Mouse (Mus musculus): ENCODE results near the gene Kif26b. TPM values are rescaled to one million over a fixed set of nuclear protein-coding genes. Genes with fewer than 3 reads are reported as not detected.

Kif26b gene
- total RNA-seq, 2 experiments from 2014 or later: 16.3 to 18.8 TPM

DNA sequence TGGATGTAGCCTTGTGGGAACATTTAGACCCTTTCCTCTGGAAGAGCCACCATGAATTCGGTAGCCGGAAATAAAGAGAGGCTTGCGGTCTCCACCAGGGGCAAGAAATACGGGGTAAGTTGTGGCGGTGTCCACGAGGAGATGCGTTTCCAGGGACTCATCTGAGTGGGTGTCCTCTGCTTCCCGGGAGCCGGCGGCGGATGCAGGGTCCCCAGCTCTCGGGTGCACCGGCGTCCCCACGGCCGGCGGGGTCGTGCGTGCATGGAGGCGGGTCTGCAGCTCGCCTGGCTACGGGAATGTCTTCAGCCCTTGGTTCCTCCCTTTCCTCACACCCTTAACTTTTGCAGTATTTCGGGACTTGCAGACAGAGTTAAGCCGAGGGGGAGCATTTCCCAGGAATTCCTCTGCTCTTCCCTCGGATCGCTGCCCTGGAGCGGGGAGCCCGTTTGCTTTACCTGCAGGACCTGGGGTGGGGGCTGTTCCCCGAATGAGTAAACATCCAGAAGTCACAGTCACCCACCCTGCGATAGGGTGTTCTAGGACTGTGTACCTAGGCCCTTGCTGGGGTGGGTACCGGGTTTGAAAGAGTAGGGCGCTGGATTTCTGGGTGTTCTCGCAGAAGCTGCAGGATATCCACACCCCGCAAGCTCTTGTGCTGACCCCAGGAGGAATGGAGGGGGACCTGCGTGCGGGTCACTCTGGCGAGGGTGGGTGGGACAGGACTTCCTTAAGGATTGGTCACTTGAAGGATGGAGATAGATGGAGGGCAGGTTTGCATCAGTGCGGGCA is 781 bp downstream of the Kif26b start:
- DNase-seq (ENCODE audit: extremely low spot score in 1 of 2, low spot score in 2 of 2): peak; percentile 17 to 53
- intact Hi-C loops (cut with DNase I): loop anchor here (2.0 to 5.0 kb wide), 5 partner anchors 159 to 703 kb away; no protein-coding TSS in a partner anchor

DNA sequence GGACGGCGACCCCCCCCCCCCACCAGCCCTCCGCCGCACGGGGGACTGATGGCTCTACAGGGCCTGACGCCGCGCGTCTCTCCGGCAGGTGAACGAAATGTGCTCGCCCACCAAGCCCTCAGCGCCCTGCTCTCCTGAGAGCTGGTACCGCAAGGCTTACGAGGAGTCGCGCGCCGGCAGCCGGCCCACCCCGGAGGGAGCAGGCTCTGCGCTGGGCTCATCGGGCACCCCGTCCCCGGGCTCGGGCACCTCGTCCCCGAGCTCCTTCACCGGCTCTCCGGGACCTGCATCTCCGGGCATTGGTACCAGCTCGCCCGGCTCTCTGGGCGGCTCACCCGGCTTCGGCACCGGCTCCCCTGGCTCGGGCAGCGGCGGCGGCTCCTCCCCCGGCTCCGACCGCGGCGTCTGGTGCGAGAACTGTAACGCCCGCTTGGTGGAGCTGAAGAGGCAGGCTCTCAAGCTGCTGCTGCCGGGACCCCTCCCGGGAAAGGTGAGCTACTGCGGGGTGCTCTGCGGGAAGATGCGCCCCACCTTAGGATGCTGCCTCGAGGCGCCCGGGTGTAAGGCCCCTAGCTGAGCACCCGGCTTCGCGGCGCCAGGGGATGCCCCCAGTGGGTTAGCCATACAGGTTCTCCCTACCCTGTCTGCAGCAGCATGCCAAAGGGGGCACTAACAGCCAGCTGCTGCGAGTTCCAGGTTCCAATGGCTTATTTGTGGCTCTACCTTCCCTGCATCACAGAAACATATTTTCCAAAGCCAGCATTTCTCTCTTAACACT is 1.6 kb downstream of the Kif26b start:
- intact Hi-C loops (cut with DNase I): loop anchor here (2.0 to 5.0 kb wide), 2 partner anchors 158 to 217 kb away; no protein-coding TSS in a partner anchor
- peak; percentile 74 to 87 for DNase-seq (ENCODE audit: extremely low spot score in 1 of 2, low spot score in 2 of 2)

DNA sequence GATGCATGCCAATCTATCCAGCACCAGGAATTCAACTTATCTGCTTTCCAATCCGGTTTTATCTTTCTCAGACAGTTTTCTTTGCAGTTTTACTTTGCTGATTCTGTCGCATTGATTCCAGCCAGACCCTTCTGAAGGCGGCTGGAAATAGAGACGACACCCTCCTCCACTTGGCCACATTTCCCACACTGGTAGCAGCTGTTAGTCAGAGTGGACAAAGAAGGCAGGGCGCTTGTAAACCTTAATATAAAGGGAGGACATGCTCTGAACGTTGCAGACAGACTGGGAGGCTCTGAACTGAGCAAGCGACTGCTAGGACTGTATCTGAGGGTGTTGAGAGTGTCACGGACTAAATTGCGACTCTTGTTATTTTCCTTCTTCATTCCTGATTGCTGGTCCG is 11.3 kb downstream of the Kif26b start:
- intact Hi-C loops (cut with DNase I): no loop called here
- DNase-seq (ENCODE audit: extremely low spot score in 1 of 2, low spot score in 2 of 2): no peak

DNA sequence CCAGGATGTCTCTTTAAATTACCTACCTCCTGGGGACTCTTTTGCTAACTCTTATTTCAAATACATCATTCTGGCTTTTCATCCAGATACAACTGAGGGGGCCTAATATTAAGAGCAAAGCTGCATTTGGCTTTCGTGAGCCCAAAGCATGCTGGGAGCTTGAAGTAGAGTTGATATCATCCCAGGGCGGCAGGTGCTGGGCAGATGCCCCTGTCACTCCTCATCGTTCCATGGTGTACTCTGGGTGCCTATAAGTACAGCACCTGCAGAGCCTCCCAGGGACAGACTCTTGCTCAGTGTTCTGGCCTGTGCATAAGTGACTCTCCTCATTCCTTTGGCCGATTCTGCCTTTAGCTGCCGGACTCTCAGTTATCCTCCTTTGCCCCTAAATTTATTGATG is 13.5 kb downstream of the Kif26b start:
- no peak for DNase-seq (ENCODE audit: extremely low spot score in 1 of 2, low spot score in 2 of 2)
- intact Hi-C loops (cut with DNase I): no loop called here

DNA sequence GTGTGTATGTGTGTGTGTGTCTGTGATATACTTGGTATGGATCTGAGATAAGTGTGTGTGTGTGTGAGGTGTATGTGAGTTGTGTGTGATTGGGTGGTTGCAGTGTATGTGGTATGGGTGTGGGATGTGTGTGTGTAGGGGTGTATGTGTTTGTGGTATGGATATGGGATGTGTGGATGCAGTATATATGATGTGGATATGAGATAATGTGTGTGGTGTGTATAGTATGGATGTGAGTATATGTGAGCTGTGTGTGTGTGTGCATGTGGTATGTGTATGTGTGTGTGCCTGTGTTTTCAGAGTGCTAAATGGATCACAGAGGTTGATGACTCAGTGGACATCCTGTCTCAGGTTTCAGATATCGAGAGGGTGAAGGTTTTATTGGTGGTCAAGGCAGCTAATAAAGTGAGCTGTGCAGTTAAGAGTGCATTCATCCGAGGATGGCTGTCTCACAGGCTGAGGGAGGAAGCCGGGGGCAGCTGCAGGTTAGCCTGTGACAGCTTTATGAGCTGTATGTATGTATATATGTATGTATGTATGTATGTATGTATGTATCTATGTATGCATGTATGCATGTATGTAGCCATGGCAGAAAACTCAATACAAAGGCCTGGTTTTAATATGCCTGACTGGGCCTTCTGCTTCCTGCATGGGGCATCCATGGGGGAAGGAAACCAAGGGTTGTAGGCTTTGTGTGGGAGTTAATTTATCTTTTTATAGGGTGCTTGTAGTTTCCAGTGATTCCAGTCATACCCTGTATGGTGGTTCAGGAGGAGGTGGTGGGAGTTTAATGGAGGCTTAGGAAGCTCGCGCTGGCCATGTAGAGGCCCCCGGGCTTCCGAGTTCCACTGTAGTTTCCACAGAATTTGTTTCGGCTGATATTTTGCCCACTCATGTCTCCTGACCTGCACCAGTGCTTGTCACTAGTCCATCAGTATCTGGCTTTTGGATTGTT is 14.3 kb downstream of the Kif26b start:
- intact Hi-C loops (cut with DNase I): no loop called here
- DNase-seq (ENCODE audit: extremely low spot score in 1 of 2, low spot score in 2 of 2): no peak

DNA sequence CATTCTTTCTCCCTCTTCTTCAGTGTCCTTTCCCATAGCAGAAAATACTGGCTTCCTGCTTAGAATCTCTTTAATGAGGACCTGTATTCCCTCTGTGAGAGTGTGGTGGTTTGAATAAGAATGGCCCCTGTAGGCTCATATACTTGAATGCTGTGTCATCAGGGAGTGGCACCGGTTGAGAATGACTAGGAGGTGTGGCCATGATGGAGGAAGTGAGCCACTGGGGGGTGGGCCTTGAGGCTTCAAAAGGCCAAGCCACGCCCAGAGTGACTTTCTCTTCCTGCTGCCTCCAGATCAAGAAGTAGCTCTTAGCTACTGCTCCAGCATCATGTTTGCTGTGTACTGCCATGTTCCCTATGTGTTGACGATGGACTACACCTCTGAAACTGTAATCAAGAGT is 15.7 kb downstream of the Kif26b start:
- intact Hi-C loops (cut with DNase I): no loop called here
- DNase-seq (ENCODE audit: extremely low spot score in 1 of 2, low spot score in 2 of 2): no peak

DNA sequence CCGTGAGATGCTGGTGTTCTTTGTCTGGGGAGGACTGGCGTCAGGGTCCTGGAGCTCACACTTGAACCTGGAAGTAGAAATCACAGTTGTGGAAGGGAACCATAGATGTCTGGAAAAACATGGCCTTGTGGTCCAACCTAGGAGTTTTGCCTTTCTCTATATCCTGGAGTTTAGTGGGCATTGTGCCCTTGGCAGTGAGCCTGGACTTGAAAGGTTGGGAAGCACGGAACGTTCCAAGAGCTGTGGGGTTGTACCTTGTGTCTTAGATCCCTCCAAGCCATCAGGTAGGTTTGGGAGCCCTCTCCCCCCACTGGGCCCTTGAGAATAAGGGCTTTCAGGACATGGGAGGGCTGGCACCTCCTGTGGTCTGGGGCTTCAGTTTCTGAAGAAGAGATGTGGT is 20.7 kb downstream of the Kif26b start:
- DNase-seq (ENCODE audit: extremely low spot score in 1 of 2, low spot score in 2 of 2): no peak
- intact Hi-C loops (cut with DNase I): no loop called here

DNA sequence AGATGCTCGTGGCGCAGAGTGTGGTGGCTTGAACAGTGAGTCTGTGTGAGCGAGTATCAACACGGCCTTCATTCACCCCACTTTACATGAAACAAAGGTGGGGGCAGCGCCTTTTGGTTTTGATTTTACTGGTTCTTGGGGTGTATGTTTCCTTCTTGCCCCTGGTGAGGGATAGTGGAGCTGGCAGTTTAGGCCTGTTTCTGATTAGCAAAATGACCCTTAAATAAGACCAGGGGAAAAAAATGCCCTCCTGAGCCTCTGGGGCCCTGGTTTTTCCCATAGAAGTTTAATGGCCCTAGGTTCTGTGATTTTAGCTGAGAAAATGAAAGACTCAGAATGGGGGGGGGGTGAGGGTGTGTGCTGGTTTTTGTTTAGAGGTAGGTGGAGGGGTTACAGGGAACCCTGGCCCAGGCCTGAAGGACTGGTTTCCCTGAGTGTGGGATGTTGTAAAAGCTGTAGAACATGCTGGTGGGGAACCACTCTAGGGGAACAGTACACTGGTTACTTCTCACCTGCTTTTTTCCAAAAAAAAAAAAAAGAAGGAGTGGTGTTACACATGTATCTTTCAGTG is 21.6 kb downstream of the Kif26b start:
- intact Hi-C loops (cut with DNase I): no loop called here
- no peak for DNase-seq (ENCODE audit: extremely low spot score in 1 of 2, low spot score in 2 of 2)

DNA sequence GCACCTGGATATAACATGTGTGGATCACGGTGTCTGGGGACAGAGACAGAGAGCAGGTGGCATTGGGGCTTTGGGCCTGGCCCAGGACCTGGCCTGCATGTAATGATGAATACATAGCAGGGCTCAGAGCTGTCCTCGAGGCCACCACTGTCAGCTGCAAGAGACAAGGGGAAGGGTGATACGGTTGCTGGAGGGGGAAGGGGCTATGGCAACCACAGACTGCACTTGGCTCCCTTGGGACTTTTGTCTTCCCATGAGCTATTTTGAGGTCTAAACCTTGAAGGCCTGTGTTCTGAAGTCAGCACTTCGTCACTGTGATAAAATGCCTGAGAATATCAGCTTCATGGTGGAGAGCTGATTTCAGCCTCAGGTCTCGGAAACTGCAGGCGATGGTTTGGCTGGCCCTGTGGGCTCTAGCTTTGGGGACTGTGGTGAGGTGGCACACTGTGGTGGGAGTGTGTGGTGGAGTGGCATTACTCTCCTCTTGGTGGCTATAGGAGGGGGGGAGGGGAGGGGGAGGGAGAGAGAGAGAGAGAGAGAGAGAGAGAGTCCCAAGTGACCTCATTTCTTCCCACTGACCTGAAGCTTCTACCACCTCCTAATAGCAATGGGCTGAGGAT is 23.5 kb downstream of the Kif26b start:
- intact Hi-C loops (cut with DNase I): no loop called here
- no peak for DNase-seq (ENCODE audit: extremely low spot score in 1 of 2, low spot score in 2 of 2)

DNA sequence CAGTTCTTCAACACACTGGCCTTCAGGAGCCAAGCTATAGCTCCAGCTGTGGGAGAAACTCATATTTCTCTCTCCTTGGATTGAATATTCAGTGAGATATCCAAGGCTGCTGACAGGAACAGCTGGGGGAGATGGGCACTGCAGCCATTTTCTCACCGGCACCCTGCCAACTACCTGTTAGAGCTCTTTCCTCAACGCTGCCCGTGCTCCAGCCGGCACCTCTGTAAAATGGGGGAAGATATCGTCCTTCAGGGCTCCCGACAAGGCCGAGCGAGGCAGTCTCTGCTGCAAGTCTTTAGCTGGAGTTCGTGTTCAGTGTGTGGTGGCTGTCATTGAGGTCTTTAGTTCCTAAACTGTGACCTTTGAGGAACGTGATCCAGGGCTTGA is 24.0 kb downstream of the Kif26b start:
- intact Hi-C loops (cut with DNase I): no loop called here
- DNase-seq (ENCODE audit: extremely low spot score in 1 of 2, low spot score in 2 of 2): no peak

DNA sequence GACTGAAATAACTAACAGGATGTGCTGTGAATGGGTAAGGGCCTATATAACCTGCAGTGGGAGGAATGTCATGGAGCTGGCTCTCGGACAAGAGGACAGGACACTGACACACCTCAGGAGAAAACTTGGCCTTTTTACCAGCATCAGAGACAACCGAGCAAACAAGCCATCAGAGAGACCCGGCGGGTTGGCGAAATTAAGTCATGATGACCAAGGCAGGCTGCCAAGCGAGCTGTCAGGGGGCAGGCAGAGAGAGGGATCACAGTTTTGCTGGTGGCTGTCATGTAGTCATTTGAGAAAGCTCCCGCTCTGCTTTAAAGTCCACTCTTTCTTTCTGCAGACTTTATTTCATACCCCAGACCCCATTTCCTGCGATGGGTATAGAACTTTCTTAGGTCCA is 27.3 kb downstream of the Kif26b start:
- no peak for DNase-seq (ENCODE audit: extremely low spot score in 1 of 2, low spot score in 2 of 2)
- intact Hi-C loops (cut with DNase I): no loop called here

DNA sequence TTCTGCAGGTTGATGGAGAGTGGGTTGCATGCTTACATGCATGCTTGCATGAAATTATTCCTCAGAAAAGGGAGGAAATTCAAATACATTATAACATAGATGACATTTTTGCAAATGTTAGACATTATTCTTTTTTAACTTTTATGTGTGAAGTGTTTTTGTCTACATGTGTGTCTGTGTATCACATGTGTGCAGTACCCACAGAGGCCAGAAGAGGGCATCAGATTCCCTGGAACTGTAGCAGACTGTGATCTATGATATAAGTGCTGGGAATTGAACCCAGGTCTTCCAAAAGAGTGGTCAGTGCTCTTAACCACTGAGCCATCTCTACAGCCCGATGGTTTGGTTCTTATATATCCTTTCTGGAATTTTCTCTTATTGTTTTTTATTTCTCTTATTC is 31.1 kb downstream of the Kif26b start:
- intact Hi-C loops (cut with DNase I): no loop called here

DNA sequence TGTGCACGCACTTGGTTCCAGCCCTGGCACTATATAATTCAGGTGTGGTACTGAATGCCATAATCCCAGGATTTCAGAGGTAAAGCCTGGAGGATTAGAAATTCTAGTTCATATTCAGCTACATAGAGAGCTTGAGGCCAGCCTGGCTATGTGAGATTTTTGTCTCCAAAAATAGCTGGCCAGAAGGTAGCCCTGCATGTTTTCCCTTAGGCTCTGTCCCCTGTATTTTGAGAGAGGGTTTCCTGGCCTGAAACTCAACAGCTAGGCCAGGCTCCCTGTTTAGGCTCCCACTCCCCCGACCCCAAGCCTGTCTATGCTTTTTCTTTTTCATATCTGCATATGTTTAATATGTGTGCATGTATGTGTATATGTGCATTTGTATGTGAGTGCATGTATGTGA is 34.9 kb downstream of the Kif26b start:
- no peak for DNase-seq (ENCODE audit: extremely low spot score in 1 of 2, low spot score in 2 of 2)

More for the DNA sequence above, 31.1 kb downstream of the Kif26b start:
- no peak for DNase-seq (ENCODE audit: extremely low spot score in 1 of 2, low spot score in 2 of 2)

DNA sequence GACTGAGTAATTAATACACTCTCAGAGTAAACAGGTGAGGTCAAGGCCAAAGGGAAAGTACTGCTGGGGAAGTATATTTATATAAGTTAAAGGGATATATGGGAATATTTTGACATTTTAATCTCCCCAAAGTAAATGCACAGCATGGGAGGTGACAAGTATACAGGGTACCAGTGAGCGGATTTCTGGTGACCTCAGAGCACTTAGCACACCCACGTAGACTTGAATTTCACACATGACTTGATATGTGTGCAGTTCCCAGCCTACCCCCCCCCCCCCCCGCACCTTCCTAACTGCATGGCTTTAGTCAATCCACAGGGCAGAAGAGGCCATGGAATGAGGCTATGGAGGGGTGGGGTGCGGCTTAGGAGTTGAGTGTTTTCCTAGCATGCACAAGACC is 35.9 kb downstream of the Kif26b start:
- intact Hi-C loops (cut with DNase I): no loop called here
- DNase-seq (ENCODE audit: extremely low spot score in 1 of 2, low spot score in 2 of 2): no peak

More for the DNA sequence above, 34.9 kb downstream of the Kif26b start:
- intact Hi-C loops (cut with DNase I): no loop called here

DNA sequence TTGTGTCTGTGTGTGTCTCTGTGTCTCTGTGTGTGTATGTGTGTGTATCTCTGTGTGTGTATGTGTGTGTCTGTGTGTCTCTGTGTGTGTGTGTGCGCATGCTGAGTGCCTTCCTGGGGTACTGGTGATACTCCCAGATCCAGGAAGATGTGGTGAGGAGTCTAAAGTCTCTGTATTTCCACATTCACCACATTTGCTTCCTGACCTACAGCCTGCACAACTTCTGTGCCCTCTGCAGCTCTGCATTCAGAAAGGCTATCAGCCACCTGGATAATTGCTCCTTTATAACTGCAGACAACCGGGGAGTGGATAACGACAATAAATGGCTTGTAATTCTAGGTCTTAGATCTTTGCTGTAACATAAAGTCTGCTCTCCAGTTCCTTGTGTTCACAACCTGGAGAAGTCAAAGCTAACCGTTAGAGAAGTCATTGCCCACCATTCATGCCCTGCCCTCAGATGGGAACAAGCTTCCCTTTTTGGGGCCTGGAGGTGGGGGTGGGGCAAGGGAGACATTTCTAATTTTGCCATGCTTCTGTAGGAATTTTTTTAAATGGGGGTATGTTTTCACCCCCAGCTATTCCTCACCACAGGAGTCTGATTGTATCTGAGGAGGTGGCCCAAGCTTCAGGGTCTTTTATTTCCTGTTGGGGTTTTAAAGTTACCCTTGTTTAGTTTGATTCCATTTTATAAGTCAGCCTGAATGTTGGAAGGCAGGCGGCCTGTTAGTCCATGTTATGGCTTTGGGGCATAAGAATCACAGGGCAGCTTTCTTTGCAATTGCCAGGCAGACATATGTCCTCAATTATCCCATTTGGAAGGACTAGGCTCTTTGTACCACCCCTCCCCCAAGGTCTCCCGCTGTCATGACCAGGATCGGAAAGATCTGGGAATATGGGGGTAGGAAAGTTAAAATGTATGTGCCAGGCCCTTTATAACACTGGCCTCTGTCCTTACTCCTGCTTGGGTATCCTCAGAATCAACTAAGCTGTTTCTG is 39.9 kb downstream of the Kif26b start:
- intact Hi-C loops (cut with DNase I): no loop called here

DNA sequence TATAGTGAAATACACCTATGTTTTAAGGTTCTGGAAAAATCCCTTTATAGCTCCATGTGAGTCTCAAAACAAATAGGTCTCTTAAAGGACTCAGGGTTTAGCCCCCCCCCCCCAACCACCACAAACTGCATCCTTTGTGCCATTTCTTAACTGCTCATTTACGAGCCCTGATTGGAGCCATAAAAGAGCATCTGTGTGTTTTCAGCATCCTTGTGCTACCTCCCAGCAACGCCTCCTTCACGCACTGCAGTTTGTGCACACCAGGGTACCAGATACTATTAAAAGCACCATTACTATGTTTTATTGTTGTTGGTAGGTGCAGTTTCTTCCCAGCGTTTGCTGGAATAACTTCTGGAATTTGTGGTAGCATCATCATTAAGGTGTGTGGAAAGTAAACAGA is 42.1 kb downstream of the Kif26b start:
- no peak for DNase-seq (ENCODE audit: extremely low spot score in 1 of 2, low spot score in 2 of 2)
- intact Hi-C loops (cut with DNase I): no loop called here

More for the DNA sequence above, 39.9 kb downstream of the Kif26b start:
- no peak for DNase-seq (ENCODE audit: extremely low spot score in 1 of 2, low spot score in 2 of 2)

DNA sequence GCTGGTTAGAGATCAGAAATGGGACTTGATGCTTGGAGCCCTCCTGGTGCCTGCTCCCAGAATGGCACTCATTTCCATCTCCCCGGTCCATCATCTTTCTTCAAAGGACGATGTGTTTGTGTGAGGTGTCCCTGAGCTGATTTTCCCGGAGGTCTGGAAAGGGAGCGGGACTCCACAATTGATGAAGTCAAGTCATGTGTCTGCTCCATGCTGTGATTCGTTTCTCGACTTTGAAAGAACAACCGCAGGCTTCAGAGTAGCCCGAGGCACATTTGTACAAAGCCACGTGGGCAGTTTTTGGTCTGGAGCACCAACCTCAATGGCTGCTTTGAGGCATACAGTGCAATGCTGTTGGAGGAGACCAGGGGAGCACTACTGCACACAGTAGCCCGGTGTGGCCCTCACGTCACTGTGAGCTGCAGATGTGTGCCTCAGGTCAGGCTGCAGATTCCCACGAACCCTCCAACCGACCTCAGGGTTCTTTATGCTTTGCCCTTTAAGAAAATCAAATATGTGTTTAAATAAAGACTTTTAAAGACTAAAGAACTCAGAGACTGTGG is 43.0 kb downstream of the Kif26b start:
- no peak for DNase-seq (ENCODE audit: extremely low spot score in 1 of 2, low spot score in 2 of 2)
- intact Hi-C loops (cut with DNase I): no loop called here
